Mouse (Mus musculus) heart, adult 2 months (tissue): ENCODE measurements at regions not wholly inside any gene's neighbourhood (a gene's known extent, or its start where the extent isn't known, plus 50 kb on each side); places are given as distances from the start of the nearest gene placed in this dataset.
A peak's percentile ranks its signal among the peaks of the same experiment; 100 is the strongest.

Experiments used
- DNase-seq, 2 experiments: peaks; one replicate each; pipeline ENCODE4 v3.0.0; 2021
- H3K27ac ChIP-seq: fragments of 200-600 bp; 2 replicates; pipeline ENCODE4 v1.8.1; 2022
- H3K27me3 ChIP-seq: fragments of 200-500 bp; 2 replicates; pipeline ENCODE4 v1.6.1; 2012; ENCODE audit warnings: mild to moderate bottlenecking, low read length, inconsistent platforms, mixed read lengths; ENCODE audit not compliant: control insufficient read depth, insufficient read depth
- H3K36me3 ChIP-seq: fragments of 200-500 bp; 2 replicates; pipeline ENCODE4 v1.6.1; 2012; ENCODE audit warnings: low read length, inconsistent platforms; ENCODE audit not compliant: control insufficient read depth, insufficient read depth
- H3K4me1 ChIP-seq: fragments of 200-500 bp; 2 replicates; pipeline ENCODE4 v1.6.1; 2011; ENCODE audit warnings: low read length; ENCODE audit not compliant: control insufficient read depth, insufficient read depth
- H3K4me3 ChIP-seq: fragments of 200-600 bp; 2 replicates; pipeline ENCODE4 v1.8.1; 2022
- H3K79me2 ChIP-seq: fragments of 200-500 bp; replicated peaks from 2 replicates; pipeline ENCODE4 v1.6.1; 2012; ENCODE audit warnings: mild to moderate bottlenecking, inconsistent platforms, low read length, moderate library complexity, mixed read lengths; ENCODE audit not compliant: control insufficient read depth, insufficient read depth
- H3K9ac ChIP-seq: fragments of 200-500 bp; 2 replicates; pipeline ENCODE4 v1.6.1; 2012; ENCODE audit warnings: low read depth, mild to moderate bottlenecking, control low read depth, inconsistent platforms, low read length, mixed read lengths
- CTCF ChIP-seq: fragments of 200-600 bp; IDR thresholded peaks from 2 replicates; pipeline ENCODE4 v1.8.1; 2022; ENCODE audit warnings: antibody characterized with exemption, mild to moderate bottlenecking, moderate library complexity
- EP300 ChIP-seq: fragments of 200-500 bp; IDR thresholded peaks from 2 replicates; pipeline ENCODE4 v1.6.1; 2011; ENCODE audit warnings: low read depth, low read length, control low read depth; ENCODE audit not compliant: insufficient read depth
- POLR2A ChIP-seq: fragments of 200-500 bp; IDR thresholded peaks from 2 replicates; pipeline ENCODE4 v1.6.1; 2011; ENCODE audit warnings: mild to moderate bottlenecking, low read depth, low read length, control low read depth; ENCODE audit not compliant: insufficient read depth
- WGBS: fragments of 180-500 bp; shearing (Covaris S2); methylation state at CpG from one replicate; pipeline ENCODE4 v1.1.7; 2018; 5-methylcytosine and 5-hydroxymethylcytosine counted together
- intact Hi-C: fragments of 180-260 bp; cut with DNase I; formaldehyde crosslinking; loops from one replicate; pipeline ENCODE4 v1.15.1; 2025

- TF ChIP-seq POLR2A (no peak), CTCF (peak; percentile 35), EP300 (no peak)
- no peak overlapping the region for H3K4me3 ChIP-seq
- H3K9ac ChIP-seq, result no peak overlapping the region
- no peaks in the 10 kb centered on the region for H3K4me1 ChIP-seq
- H3K27me3 ChIP-seq, result no peaks in the 10 kb centered on the region
- H3K27ac ChIP-seq, result no peak overlapping the region
- no peaks in the 10 kb centered on the region for H3K79me2 ChIP-seq
- DNase-seq, result no peak
- no peaks in the 10 kb centered on the region for H3K36me3 ChIP-seq
- intact Hi-C loops, result loop anchor here (2.0 to 10.0 kb wide), 6 partner anchors 212 to 1171 kb away; partner anchors contain the start of gene Osr1
- 15% methylated on average over 4 of the region's 4 CpGs for WGBS
Observed at GRCm38 (mm10) chr12:10222821-10223220, 147.0 kb upstream of the Nt5c1b start.

- no peak overlapping the region for H3K4me3 ChIP-seq
- no peak overlapping the region for H3K27ac ChIP-seq
- 30% methylated on average over 4 of the region's 4 CpGs for WGBS
- no peaks in the 10 kb centered on the region for H3K4me1 ChIP-seq
- intact Hi-C loops, result loop anchor here (2.0 to 10.0 kb wide), 6 partner anchors 211 to 1172 kb away; partner anchors contain the start of gene Osr1
- H3K79me2 ChIP-seq, result no peaks in the 10 kb centered on the region
- no peaks in the 10 kb centered on the region for H3K36me3 ChIP-seq
- H3K9ac ChIP-seq, result no peak overlapping the region
- TF ChIP-seq CTCF (peak; percentile 78), POLR2A (no peak)
- no peak for DNase-seq
- H3K27me3 ChIP-seq, result no peaks in the 10 kb centered on the region
Observed at GRCm38 (mm10) chr12:10223832-10224231, 145.9 kb upstream of the Nt5c1b start.

GRCm38 (mm10) chr12:10231144-10231543 is 138.6 kb upstream of the Nt5c1b start:
- Histone ChIP-seq H3K4me3 (no peak overlapping the region), H3K4me1 (no peaks in the 10 kb centered on the region), H3K27me3 (no peaks in the 10 kb centered on the region), H3K9ac (no peak overlapping the region), H3K27ac (no peak overlapping the region), H3K79me2 (no peaks in the 10 kb centered on the region), H3K36me3 (no peaks in the 10 kb centered on the region)
- TF ChIP-seq EP300, result no peak
- no peak for TF ChIP-seq CTCF
- TF ChIP-seq POLR2A, result no peak
- intact Hi-C loops, result no loop called here
- WGBS, result 37% methylated on average over 4 of the region's 4 CpGs
- no peak for DNase-seq

GRCm38 (mm10) chr12:10231683-10232082 is 138.1 kb upstream of the Nt5c1b start:
- H3K27ac ChIP-seq, result no peak overlapping the region
- intact Hi-C loops, result no loop called here
- H3K9ac ChIP-seq, result no peak overlapping the region
- TF ChIP-seq POLR2A (no peak), CTCF (no peak), EP300 (no peak)
- no peaks in the 10 kb centered on the region for H3K36me3 ChIP-seq
- 38% methylated on average over 4 of the region's 4 CpGs for WGBS
- H3K4me1 ChIP-seq, result no peaks in the 10 kb centered on the region
- H3K79me2 ChIP-seq, result no peaks in the 10 kb centered on the region
- no peak overlapping the region for H3K4me3 ChIP-seq
- H3K27me3 ChIP-seq, result no peaks in the 10 kb centered on the region
- DNase-seq, result no peak

- Histone ChIP-seq H3K4me3 (no peak overlapping the region), H3K36me3 (no peaks in the 10 kb centered on the region), H3K4me1 (no peaks in the 10 kb centered on the region), H3K9ac (no peak overlapping the region), H3K79me2 (no peaks in the 10 kb centered on the region), H3K27ac (no peak overlapping the region), H3K27me3 (no peaks in the 10 kb centered on the region)
- TF ChIP-seq CTCF (no peak), EP300 (no peak), POLR2A (no peak)
- intact Hi-C loops, result no loop called here
- DNase-seq, result no peak
Observed at GRCm38 (mm10) chr12:10248110-10248509, 121.7 kb upstream of the Nt5c1b start.

- Histone ChIP-seq H3K4me1 (no peaks in the 10 kb centered on the region), H3K79me2 (no peaks in the 10 kb centered on the region), H3K27ac (no peak overlapping the region), H3K27me3 (no peaks in the 10 kb centered on the region), H3K36me3 (no peaks in the 10 kb centered on the region), H3K4me3 (no peak overlapping the region), H3K9ac (no peak overlapping the region)
- DNase-seq, result peak in 1 of 2 experiments; percentile 6
- no peak for TF ChIP-seq EP300
- intact Hi-C loops, result no loop called here
- WGBS, result 38% methylated on average over 3 of the region's 3 CpGs
Observed at GRCm38 (mm10) chr12:10256385-10256784, 113.4 kb upstream of the Nt5c1b start.
